Mouse (Mus musculus) spleen, postnatal 36 days (tissue): ENCODE data around the gene Fam219b.

Experiments
- DNase-seq, 2 experiments: peaks; one replicate each; pipeline ENCODE4 v3.0.0; 2022; ENCODE audit warnings: low spot score in 2 of 2, mixed read lengths in 1 of 2

Gene Fam219b

GRCm38 (mm10) chr9:57537044-57537727 is at the start of gene Fam219b:
Gene Fam219b (plus strand): TSS chr9:57537528.
- DNase-seq: peak; percentile 89 to 92

- DNase-seq: no peak
Observed at GRCm38 (mm10) chr9:57487807-57488206, 49.5 kb upstream of the Fam219b start.

GRCm38 (mm10) chr9:57493532-57493931 is 43.8 kb upstream of the Fam219b start:
- DNase-seq: no peak

GRCm38 (mm10) chr9:57494970-57495369 is 42.4 kb upstream of the Fam219b start:
- no peak for DNase-seq

GRCm38 (mm10) chr9:57497236-57497635 is 40.1 kb upstream of the Fam219b start:
- no peak for DNase-seq

- DNase-seq: no peak
Observed at GRCm38 (mm10) chr9:57498536-57498935, 38.8 kb upstream of the Fam219b start.

- DNase-seq: no peak
Observed at GRCm38 (mm10) chr9:57501452-57501851, 35.9 kb upstream of the Fam219b start.

- no peak for DNase-seq
Observed at GRCm38 (mm10) chr9:57501861-57502260, 35.5 kb upstream of the Fam219b start.

- no peak for DNase-seq
Observed at GRCm38 (mm10) chr9:57502911-57503621, 34.3 kb upstream of the Fam219b start.

- no peak for DNase-seq
Observed at GRCm38 (mm10) chr9:57503622-57504380, 33.5 kb upstream of the Fam219b start, which contains the start of gene Rpp25. Gene Rpp25 (plus strand): TSS chr9:57504026.

GRCm38 (mm10) chr9:57504381-57504700 is 33.0 kb upstream of the Fam219b start:
- peak; percentile 35 to 36 for DNase-seq

- no peak for DNase-seq
Observed at GRCm38 (mm10) chr9:57504891-57505290, 32.4 kb upstream of the Fam219b start.

- peak; percentile 37 to 59 for DNase-seq
Observed at GRCm38 (mm10) chr9:57505700-57506099, 31.6 kb upstream of the Fam219b start.

- no peak for DNase-seq
Observed at GRCm38 (mm10) chr9:57510577-57510976, 26.8 kb upstream of the Fam219b start.

GRCm38 (mm10) chr9:57517113-57517512 is 20.2 kb upstream of the Fam219b start:
- DNase-seq: peak; percentile 25 to 47

- no peak for DNase-seq
Observed at GRCm38 (mm10) chr9:57520375-57521055, 16.8 kb upstream of the Fam219b start.

GRCm38 (mm10) chr9:57521056-57521911 is 16.0 kb upstream of the Fam219b start, which contains the start of gene Cox5a:
Gene Cox5a (plus strand): TSS chr9:57521274.
- DNase-seq: peak; percentile 92

- no peak for DNase-seq
Observed at GRCm38 (mm10) chr9:57522114-57522860, 15.0 kb upstream of the Fam219b start.

- DNase-seq: no peak
Observed at GRCm38 (mm10) chr9:57522861-57523246, 14.5 kb upstream of the Fam219b start.

GRCm38 (mm10) chr9:57523754-57524153 is 13.6 kb upstream of the Fam219b start:
- peak in 1 of 2 experiments; percentile 52 for DNase-seq
